Mouse (Mus musculus): Measurements from ENCODE around the gene Hist1h2ao. TPM values are rescaled to one million over a fixed set of nuclear protein-coding genes. Genes with fewer than 3 reads are reported as not detected.
"Not testable (repeated sequence)": the region's sequence is repeated elsewhere in the genome, so short reads cannot be mapped to it uniquely, and the experiment has no call there.

Gene Hist1h2ao
- total RNA-seq (2021), result 10 to 100 TPM; 30.7 to 36.0 TPM
- long read RNA-seq, experiment 1, partial matches to known transcripts, result 0 of 1 reads
- long read RNA-seq, experiment 1, other reads (novel, unspliced or antisense), result 0 of 1 reads
- long read RNA-seq, experiment 2, partial matches to known transcripts, result 0 of 2 reads
- long read RNA-seq, experiment 2, other reads (novel, unspliced or antisense), result 0 of 2 reads

- not testable (repeated sequence) for H3K4me3 ChIP-seq; H3K27ac ChIP-seq; DNase-seq (ENCODE audit: low spot score in 2 of 2)
Measured at GRCm38 (mm10) chr13:21810073-21810472, at the start of gene Hist1h2ao, which contains the start of gene Hist1h2bq. Gene Hist1h2ao (plus strand): TSS chr13:21810465. Gene Hist1h2bq (minus strand): TSS chr13:21810197.

- TF ChIP-seq CTCF (conservative IDR thresholded peaks at IDR 0.05), result no peak
- peak; percentile 57 to 77 for DNase-seq (ENCODE audit: low spot score in 2 of 2)
- H3K27ac ChIP-seq, result peak overlapping the region; percentile 43; the same call in 1 of the 2 replicates
- peak overlapping the region; percentile 64 for H3K4me3 ChIP-seq
Measured at GRCm38 (mm10) chr13:21778814-21779766, 31.2 kb upstream of the Hist1h2ao start.

GRCm38 (mm10) chr13:21779767-21780731 is 30.2 kb upstream of the Hist1h2ao start, which contains the start of gene Hist1h1b:
Gene Hist1h1b (minus strand): TSS chr13:21780625.
- TF ChIP-seq CTCF (conservative IDR thresholded peaks at IDR 0.05), result no peak
- Histone ChIP-seq H3K4me3 (peak within 1 kb of the TSS; percentile 64), H3K27ac (peak within 1 kb of the TSS; percentile 80)
- peak; percentile 23 to 49 for DNase-seq (ENCODE audit: low spot score in 2 of 2)

- no peak for DNase-seq (ENCODE audit: low spot score in 2 of 2)
- no peak for TF ChIP-seq CTCF (conservative IDR thresholded peaks at IDR 0.05)
- H3K27ac ChIP-seq, result no peak overlapping the region
- peak overlapping the region; percentile 64 for H3K4me3 ChIP-seq
Measured at GRCm38 (mm10) chr13:21781021-21781555, 29.2 kb upstream of the Hist1h2ao start.

GRCm38 (mm10) chr13:21781639-21782038 is 28.6 kb upstream of the Hist1h2ao start:
- Histone ChIP-seq H3K4me3 (no peak overlapping the region), H3K27ac (no peak overlapping the region)
- DNase-seq (ENCODE audit: low spot score in 2 of 2), result no peak
- TF ChIP-seq CTCF (conservative IDR thresholded peaks at IDR 0.05), result no peak

GRCm38 (mm10) chr13:21782361-21783254 is 27.7 kb upstream of the Hist1h2ao start:
- not testable (repeated sequence) for DNase-seq (ENCODE audit: low spot score in 2 of 2)
- Histone ChIP-seq H3K27ac (peak overlapping the region; percentile 80), H3K4me3 (peak overlapping the region; percentile 59)

GRCm38 (mm10) chr13:21783255-21783617 is 27.0 kb upstream of the Hist1h2ao start, which contains the start of gene Hist1h3i:
Gene Hist1h3i (minus strand): TSS chr13:21783370.
- H3K27ac ChIP-seq, result peak within 1 kb of the TSS; percentile 80
- H3K4me3 ChIP-seq, result peak within 1 kb of the TSS; percentile 59
- DNase-seq (ENCODE audit: low spot score in 2 of 2), result peak; percentile 75 to 88
- TF ChIP-seq CTCF (conservative IDR thresholded peaks at IDR 0.05), result no peak

GRCm38 (mm10) chr13:21783734-21784161 is 26.5 kb upstream of the Hist1h2ao start:
- TF ChIP-seq CTCF (conservative IDR thresholded peaks at IDR 0.05), result no peak
- peak in 1 of 2 experiments; percentile 31 for DNase-seq (ENCODE audit: low spot score in 2 of 2)
- Histone ChIP-seq H3K4me3 (peak overlapping the region; percentile 59), H3K27ac (peak overlapping the region; percentile 40)

- Histone ChIP-seq H3K4me3 (no peak overlapping the region), H3K27ac (no peak overlapping the region)
- TF ChIP-seq CTCF (conservative IDR thresholded peaks at IDR 0.05), result no peak
- no peak for DNase-seq (ENCODE audit: low spot score in 2 of 2)
Measured at GRCm38 (mm10) chr13:21784311-21784710, 26.0 kb upstream of the Hist1h2ao start.

- peak overlapping the region; percentile 34 for H3K4me3 ChIP-seq
- H3K27ac ChIP-seq, result peak overlapping the region; percentile 62
Measured at GRCm38 (mm10) chr13:21786189-21786898, 23.9 kb upstream of the Hist1h2ao start.

More at GRCm38 (mm10) chr13:21786189-21786898, 23.9 kb upstream of the Hist1h2ao start:
- TF ChIP-seq CTCF (conservative IDR thresholded peaks at IDR 0.05), result no peak; the same call in 1 of the 2 replicates
- no peak for DNase-seq (ENCODE audit: low spot score in 2 of 2)
